Comparison of ENCODE assay signal across 9 mouse cellular contexts in the genomic region with DNA sequence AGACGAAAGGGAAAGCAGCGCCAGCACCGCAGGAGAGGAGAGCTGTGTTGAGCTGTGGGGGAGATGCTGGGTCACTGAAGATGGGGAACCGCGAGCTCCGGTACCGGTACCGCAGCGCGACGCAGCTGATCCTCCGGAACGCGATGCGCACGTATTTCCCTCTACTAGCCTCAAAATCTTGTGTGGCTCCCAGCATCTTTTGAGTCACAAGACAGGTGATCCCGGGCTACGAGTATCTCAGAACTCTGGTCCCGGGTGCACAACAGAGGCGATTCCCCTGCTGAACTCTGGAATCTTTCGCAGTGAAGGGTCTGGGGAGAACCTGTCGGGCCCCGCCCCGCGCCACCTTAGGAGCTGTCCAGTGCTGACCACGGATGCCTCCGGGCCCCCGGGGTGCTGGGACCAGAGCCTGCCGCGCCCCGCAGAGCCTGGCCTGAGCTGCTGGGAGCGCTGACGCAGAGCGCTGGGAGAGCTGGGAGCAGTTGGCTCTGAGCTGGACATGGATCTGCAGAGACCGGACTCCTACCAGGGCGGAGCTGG. TPM values are rescaled to one million over a fixed set of nuclear protein-coding genes. Genes with fewer than 3 reads are reported as not detected.
DNase-seq lines count a peak whose midpoint lies in the region; ATAC-seq lines count a peak whose summit lies in the region.
"Had no signal": no experiment of that assay in that cellular context is flagged by ENCODE, and none has a peak within 500 bp of the region (broad histone marks: within the 10 kb centered on the region; RNA-seq: fewer than 3 reads in every experiment).

Gene Rab37, plus strand, starts transcription at position 70 of the 540 bp plus-strand sequence.

- H3K36me3 ChIP-seq in kidney, embryonic 16.5 days (ENCODE audit: insufficient read depth, low read length), result no peaks in the 10 kb centered on the region
- H3K36me3 ChIP-seq in embryonic facial prominence, embryonic 15.5 days, result no peaks in the 10 kb centered on the region
- H3K36me3 ChIP-seq in neural tube, embryonic 11.5 days (ENCODE audit: control insufficient read depth, insufficient read depth, low read length), result no peaks in the 10 kb centered on the region
- H3K36me3 ChIP-seq: lung, embryonic 15.5 days had no signal

- DNase-seq in kidney, adult 9 months, result no peak
- peak; percentile 62 for DNase-seq in adrenal gland, postnatal 14 days
- DNase-seq in kidney, postnatal 25 days, result peak; percentile 6 to 52
- no peak for DNase-seq in neural tube, embryonic 11.5 days (ENCODE audit: low spot score)
- no peak for DNase-seq in layer of hippocampus, adult 18-20 months (ENCODE audit: low spot score in 2 of 2)
- DNase-seq in gastrocnemius, postnatal 10 days, result no peak

- peak; percentile 71 for ATAC-seq in kidney, embryonic 16.5 days (ENCODE audit: low FRiP score, low TSS enrichment)
- no peak for ATAC-seq in embryonic facial prominence, embryonic 15.5 days (ENCODE audit: insufficient number of reproducible peaks, low FRiP score, low TSS enrichment, low read depth)
- no peak for ATAC-seq in neural tube, embryonic 11.5 days (ENCODE audit: insufficient read depth, low FRiP score, low TSS enrichment)

- H3K4me3 ChIP-seq in kidney, embryonic 16.5 days (ENCODE audit: low read length), result no peak within 1 kb of the TSS
- H3K4me3 ChIP-seq in embryonic facial prominence, embryonic 15.5 days (replicated peaks), result no peak within 1 kb of the TSS
- H3K4me3 ChIP-seq in neural tube, embryonic 11.5 days (ENCODE audit: low read depth, low read length), result peak within 1 kb of the TSS; percentile 27
- H3K4me3 ChIP-seq: lung, embryonic 15.5 days had no signal

- H3K4me2 ChIP-seq in kidney, embryonic 16.5 days (replicated peaks; ENCODE audit: low read depth, low read length), result peak within 1 kb of the TSS; percentile 1; the same call in 1 of the 2 replicates
- peak within 1 kb of the TSS; percentile 15; the same call in 1 of the 2 replicates for H3K4me2 ChIP-seq in embryonic facial prominence, embryonic 15.5 days (replicated peaks)
- H3K4me2 ChIP-seq in neural tube, embryonic 11.5 days (ENCODE audit: low read depth), result peak within 1 kb of the TSS; percentile 43
- H3K4me2 ChIP-seq: lung, embryonic 15.5 days had no signal

- no peak within 1 kb of the TSS for H3K9ac ChIP-seq in kidney, embryonic 16.5 days (replicated peaks; ENCODE audit: low read length)
- H3K9ac ChIP-seq in embryonic facial prominence, embryonic 15.5 days, result no peak within 1 kb of the TSS
- H3K9ac ChIP-seq in neural tube, embryonic 11.5 days (ENCODE audit: low read length), result no peak within 1 kb of the TSS
- H3K9ac ChIP-seq: lung, embryonic 15.5 days had no signal

- WGBS in kidney, embryonic 16.5 days, result 2% methylated on average over 36 of the region's 36 CpGs
- WGBS in embryonic facial prominence, embryonic 15.5 days, result 2% methylated on average over 36 of the region's 36 CpGs
- 2% methylated on average over 36 of the region's 36 CpGs for WGBS in neural tube, embryonic 11.5 days

- H3K9me3 ChIP-seq in kidney, embryonic 16.5 days (ENCODE audit: low read length), result peaks cover 6% of the 10 kb centered on the region
- H3K9me3 ChIP-seq in embryonic facial prominence, embryonic 15.5 days (replicated peaks), result no peaks in the 10 kb centered on the region
- H3K9me3 ChIP-seq in neural tube, embryonic 11.5 days (ENCODE audit: control insufficient read depth, low read length), result no peaks in the 10 kb centered on the region
- H3K9me3 ChIP-seq: lung, embryonic 15.5 days had no signal

- 0 out of 2 replicates have a peak, but pooled peaks cover 4% of the 10 kb centered on the region for H3K4me1 ChIP-seq in kidney, embryonic 16.5 days (ENCODE audit: insufficient read depth, low read length)
- 0 out of 2 replicates have a peak, but pooled peaks cover 4% of the 10 kb centered on the region for H3K4me1 ChIP-seq in embryonic facial prominence, embryonic 15.5 days
- no peaks in the 10 kb centered on the region for H3K4me1 ChIP-seq in neural tube, embryonic 11.5 days (ENCODE audit: control insufficient read depth, insufficient read depth, low read length)

- H3K27ac ChIP-seq in kidney, embryonic 16.5 days (ENCODE audit: low read length), result no peak within 1 kb of the TSS
- H3K27ac ChIP-seq in embryonic facial prominence, embryonic 15.5 days (replicated peaks), result no peak within 1 kb of the TSS
- no peak within 1 kb of the TSS for H3K27ac ChIP-seq in neural tube, embryonic 11.5 days (ENCODE audit: low read depth, low read length)
- H3K27ac ChIP-seq: lung, embryonic 15.5 days had no signal

- peaks cover 27% of the 10 kb centered on the region for H3K27me3 ChIP-seq in kidney, embryonic 16.5 days (ENCODE audit: insufficient read depth, low read length)
- peaks cover 38% of the 10 kb centered on the region for H3K27me3 ChIP-seq in embryonic facial prominence, embryonic 15.5 days
- H3K27me3 ChIP-seq in neural tube, embryonic 11.5 days (ENCODE audit: control insufficient read depth, insufficient read depth, low read length), result peaks cover 17% of the 10 kb centered on the region

RNA-seq across cellular contexts. Expression of gene Rab37, which starts in this region (rescaled TPM):
- polyA plus RNA-seq in kidney, embryonic 16.5 days (2015; fragmentation: Nextera tagmentation; extraction: Ambion mirVana), result 1.7 and 2.2 TPM in 2 replicates
- total RNA-seq in adrenal gland, postnatal 14 days (2021), result 1.9 and 3.3 TPM in 2 replicates
- 1.6 and 2.0 TPM in 2 replicates for polyA plus RNA-seq in embryonic facial prominence, embryonic 15.5 days (2015; fragmentation: Nextera tagmentation; extraction: Ambion mirVana)
- polyA plus RNA-seq in neural tube, embryonic 11.5 days (2014; fragmentation: Nextera tagmentation; extraction: Ambion mirVana), result 1.3 and 1.9 TPM in 2 replicates
- 1 to 10 TPM; 3.7 to 4.2 TPM for total RNA-seq in layer of hippocampus, adult 18-20 months (2021)
- under 1 TPM; 0.21 to 0.77 TPM for total RNA-seq in gastrocnemius, postnatal 10 days (2021)

Comparison
In these comparisons a context has a peak if more than half of its experiments do, and no peak if none do; other contexts are left out.
1. DNase-seq: peak in adrenal gland, postnatal 14 days (single experiment) and kidney, postnatal 25 days (2 of 2); none in kidney, adult 9 months (single experiment), neural tube, embryonic 11.5 days (single experiment), layer of hippocampus, adult 18-20 months (0 of 2) and gastrocnemius, postnatal 10 days (single experiment).
2. Peak in every context shown above with its lines, with median percentiles within 50 percentile points of each other: H3K4me2 ChIP-seq.